Mouse (Mus musculus) thymus, adult 2 months (tissue): ENCODE results near the gene Entr1.

Source experiments
- CTCF ChIP-seq: fragments of 200-500 bp; IDR thresholded peaks from 2 replicates; pipeline ENCODE4 v1.5.1; 2012; ENCODE audit warnings: mild to moderate bottlenecking, control low read depth, low read length, moderate library complexity, borderline replicate concordance; ENCODE audit not compliant: control insufficient read depth, poor library complexity, insufficient read depth; ENCODE audit errors: extremely low read depth
- POLR2A ChIP-seq: fragments of 200-500 bp; IDR thresholded peaks from 2 replicates; pipeline ENCODE4 v1.6.1; 2012; ENCODE audit warnings: mild to moderate bottlenecking, low read length, control low read depth, moderate library complexity; ENCODE audit not compliant: control insufficient read depth, poor library complexity, insufficient read depth; ENCODE audit errors: extremely low read depth

- TF ChIP-seq CTCF (no peak), POLR2A (no peak)
These were observed 24.2 kb downstream of the Entr1 start for GRCm38 (mm10) chr2:26364738-26365465.
